Mouse (Mus musculus): ENCODE data around the gene Serpina3n. TPM values are rescaled to one million over a fixed set of nuclear protein-coding genes. Genes with fewer than 3 reads are reported as not detected.

Gene Serpina3n
- polyA plus RNA-seq, 1 experiment, result not detected

DNA sequence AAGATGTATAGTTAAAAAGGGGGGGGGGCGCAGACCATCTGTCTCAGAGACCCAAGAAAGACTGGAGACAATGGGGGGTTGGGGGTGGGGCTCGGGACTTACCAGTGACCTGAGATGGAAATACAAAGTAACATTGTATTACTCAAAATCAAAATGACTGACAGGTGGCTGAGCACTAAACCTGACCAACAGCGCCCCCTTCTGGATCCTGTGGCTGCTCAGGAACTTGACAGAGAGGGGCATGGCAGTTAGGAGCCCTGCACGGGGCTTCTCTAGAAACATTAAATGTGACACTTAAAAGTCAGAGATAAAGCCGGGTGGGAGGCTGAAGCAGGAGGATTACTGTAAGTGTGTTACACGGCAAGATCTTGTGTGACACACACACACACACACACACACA, 52.8 kb downstream of the Serpina3n start:
- Histone ChIP-seq H3K27me3 (ENCODE audit: control insufficient read depth) (no peaks in the 10 kb centered on the region), H3K4me3 (replicated peaks) (no peak overlapping the region), H3K36me3 (ENCODE audit: control insufficient read depth) (no peaks in the 10 kb centered on the region), H3K4me1 (ENCODE audit: control insufficient read depth) (no peaks in the 10 kb centered on the region), H3K9me3 (ENCODE audit: control insufficient read depth, low read length) (no peaks in the 10 kb centered on the region)
- TF ChIP-seq GATA1 (IDR thresholded peaks at IDR 0.05; ENCODE audit: low read length) (no peak), TAL1 (IDR thresholded peaks at IDR 0.05; ENCODE audit: low read length) (no peak)

DNA sequence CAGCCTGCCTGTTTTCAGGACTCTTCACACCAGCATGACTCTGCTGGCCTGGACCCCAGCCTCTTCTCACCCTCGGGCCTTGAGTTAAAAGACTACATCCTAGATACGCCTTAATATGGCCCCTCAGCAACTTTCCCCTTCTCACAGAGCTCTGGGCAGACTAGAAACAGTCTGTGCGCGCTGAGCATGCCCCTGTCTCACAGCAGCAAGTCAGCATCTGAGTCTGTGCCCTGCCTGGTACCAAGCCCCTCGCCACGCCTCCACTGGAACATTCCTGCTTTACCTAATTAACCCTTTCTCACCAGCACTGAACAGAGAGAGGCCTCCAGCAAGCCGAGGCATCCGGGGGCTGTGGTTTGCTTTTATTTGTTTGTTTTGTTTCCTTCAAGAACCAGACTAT, 54.8 kb downstream of the Serpina3n start:
- Histone ChIP-seq H3K36me3 (ENCODE audit: control insufficient read depth) (no peaks in the 10 kb centered on the region), H3K4me3 (replicated peaks) (no peak overlapping the region), H3K4me1 (ENCODE audit: control insufficient read depth) (no peaks in the 10 kb centered on the region), H3K27me3 (ENCODE audit: control insufficient read depth) (no peaks in the 10 kb centered on the region), H3K9me3 (ENCODE audit: control insufficient read depth, low read length) (no peaks in the 10 kb centered on the region)
- TF ChIP-seq TAL1 (IDR thresholded peaks at IDR 0.05; ENCODE audit: low read length) (no peak), GATA1 (IDR thresholded peaks at IDR 0.05; ENCODE audit: low read length) (no peak)

Other genes with a start within 250 kb of the Serpina3n start
- gene Serpina3f, start 192.2 kb upstream of the Serpina3n start, polyA plus RNA-seq (2012), result not detected in 2 replicates
- gene Serpina3g, start 170.5 kb upstream of the Serpina3n start, polyA plus RNA-seq (2012), result 0.04 TPM in 1 of 2 replicates, not detected in the other
- gene Serpina3i, start 143.6 kb upstream of the Serpina3n start, polyA plus RNA-seq (2012), result not detected in 2 replicates
- not detected in 2 replicates for gene Serpina3j, start 92.2 kb upstream of the Serpina3n start, polyA plus RNA-seq (2012)
- gene Serpina3k, start 68.2 kb upstream of the Serpina3n start, polyA plus RNA-seq (2012), result not detected in 2 replicates
- not detected in 2 replicates for gene Serpina3m, start 68.2 kb upstream of the Serpina3n start, polyA plus RNA-seq (2012)
- gene Gsc, start 66.6 kb downstream of the Serpina3n start, polyA plus RNA-seq (2012), result not detected in 2 replicates